Mouse (Mus musculus) heart, embryonic 15.5 days (tissue): Measurements from ENCODE around the gene Tmem126a. TPM values are rescaled to one million over a fixed set of nuclear protein-coding genes. Genes with fewer than 3 reads are reported as not detected.

ENCODE experiments used
- ATAC-seq: fragments of 200-750 bp; cut with Nextera tagmentation; replicated peaks from 2 replicates; pipeline ENCODE4 v1.8.0; 2017; ENCODE audit warnings: low read depth, moderate TSS enrichment; ENCODE audit not compliant: insufficient number of reproducible peaks, insufficient read depth, low FRiP score
- H3K27ac ChIP-seq: fragments of 300-500 bp; sonication (generic); 2 replicates; pipeline ENCODE4 v1.5.1; 2015; ENCODE audit warnings: mild to moderate bottlenecking, inconsistent platforms
- H3K27me3 ChIP-seq: fragments of 300-500 bp; sonication (generic); 2 replicates; pipeline ENCODE4 v1.6.1; 2015; ENCODE audit warnings: inconsistent platforms
- H3K36me3 ChIP-seq: fragments of 300-500 bp; sonication (generic); 2 replicates; pipeline ENCODE4 v1.6.1; 2015; ENCODE audit warnings: mild to moderate bottlenecking, inconsistent platforms
- H3K4me1 ChIP-seq: fragments of 300-500 bp; sonication (generic); replicated peaks from 2 replicates; pipeline ENCODE4 v1.6.1; 2015; ENCODE audit warnings: inconsistent platforms
- H3K4me2 ChIP-seq: fragments of 300-500 bp; sonication (generic); 2 replicates; pipeline ENCODE4 v1.6.1; 2015; ENCODE audit warnings: inconsistent platforms, mild to moderate bottlenecking, moderate library complexity
- H3K4me3 ChIP-seq: fragments of 300-500 bp; sonication (generic); 2 replicates; pipeline ENCODE4 v1.5.1; 2015; ENCODE audit warnings: mild to moderate bottlenecking, inconsistent platforms
- H3K9ac ChIP-seq: fragments of 300-500 bp; sonication (generic); 2 replicates; pipeline ENCODE4 v1.6.1; 2015; ENCODE audit warnings: mild to moderate bottlenecking, inconsistent platforms
- H3K9me3 ChIP-seq: fragments of 300-500 bp; sonication (generic); replicated peaks from 2 replicates; pipeline ENCODE4 v1.6.1; 2016; ENCODE audit warnings: inconsistent platforms
- WGBS: fragments of 180-500 bp; shearing (Covaris S2); methylation state at CpG from one replicate; pipeline ENCODE4 v1.1.7; 2015; ENCODE audit warnings: mixed read lengths; 5-methylcytosine and 5-hydroxymethylcytosine counted together
- polyA plus RNA-seq: library from polyadenylated mRNA; unstranded; fragments of >200 nt; fragmentation: Nextera tagmentation; extraction: Ambion mirVana; gene quantifications from 2 replicates; pipeline ENCODE4 v1.2.1, GENCODE M21; 2015

The Tmem126a gene
- polyA plus RNA-seq, result 104 and 119 TPM in 2 replicates

DNA sequence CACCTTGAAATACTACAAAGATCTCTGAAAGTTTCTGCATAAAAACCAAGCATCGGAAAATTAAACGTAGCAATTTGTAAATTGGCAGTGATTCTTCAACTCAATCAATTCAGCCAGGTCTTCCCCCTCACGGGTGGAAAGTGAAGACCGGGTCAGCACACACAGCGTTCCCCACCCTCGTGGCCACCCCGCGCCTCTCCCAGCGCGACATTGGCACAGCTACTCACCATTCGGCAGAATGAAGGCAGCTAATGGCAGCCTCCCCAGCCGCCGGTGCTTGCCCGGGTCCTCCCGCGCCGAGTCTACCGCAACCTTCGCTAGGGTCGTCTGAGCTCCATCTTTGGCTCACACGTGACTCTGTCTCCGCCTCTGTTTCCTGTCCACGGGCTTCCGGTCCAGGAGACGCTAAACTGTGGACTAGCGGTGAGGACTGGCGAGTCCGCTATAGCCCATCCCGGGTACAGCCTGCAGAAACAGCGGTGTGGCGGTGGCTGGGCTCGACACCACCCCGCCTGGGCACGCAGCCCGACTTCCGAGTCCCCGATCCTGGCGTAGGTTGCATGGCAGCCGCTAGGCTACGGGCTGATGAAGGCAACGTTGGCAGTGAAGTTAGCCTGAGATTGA lies at the start of gene Tmem126a:
TSS of gene Tmem126a (minus strand) at position 385 of the 624 bp plus-strand sequence.
- Histone ChIP-seq H3K4me1 (peaks cover 11% of the 10 kb centered on the region), H3K9ac (peak within 1 kb of the TSS; percentile 62), H3K36me3 (peaks cover 20% of the 10 kb centered on the region), H3K27ac (peak within 1 kb of the TSS; percentile 87), H3K4me2 (peak within 1 kb of the TSS; percentile 77), H3K4me3 (peak within 1 kb of the TSS; percentile 58), H3K9me3 (no peaks in the 10 kb centered on the region), H3K27me3 (peaks cover 6% of the 10 kb centered on the region)
- peak; percentile 97 for ATAC-seq
- under 1% methylated on average over 41 of the region's 41 CpGs for WGBS

DNA sequence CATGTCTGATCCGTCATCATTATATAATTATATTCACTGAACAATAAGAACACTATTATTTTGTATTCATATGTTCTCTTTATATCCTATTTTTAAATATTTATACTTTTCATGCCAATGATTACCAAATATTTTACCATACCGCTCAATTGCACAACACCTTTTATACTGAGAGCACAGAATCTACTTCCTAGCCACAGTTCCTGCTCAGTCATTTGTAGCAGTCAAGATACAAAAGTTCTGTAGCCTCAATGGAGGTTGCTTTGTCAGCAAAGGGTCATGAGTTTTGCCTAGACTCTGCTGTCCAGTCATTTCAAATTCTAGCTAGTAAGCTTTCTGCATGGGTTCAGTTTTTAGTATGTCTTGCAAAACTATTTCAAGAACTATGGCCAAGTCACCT lies 25.6 kb upstream of the Tmem126a start:
- Histone ChIP-seq H3K27ac (no peak overlapping the region), H3K9me3 (no peaks in the 10 kb centered on the region), H3K4me3 (no peak overlapping the region), H3K4me1 (no peaks in the 10 kb centered on the region), H3K4me2 (no peak overlapping the region), H3K36me3 (no peaks in the 10 kb centered on the region), H3K9ac (no peak overlapping the region), H3K27me3 (peaks cover 3% of the 10 kb centered on the region; the same call in 1 of the 2 replicates)
- WGBS, result 82% methylated on average over 2 of the region's 2 CpGs
- ATAC-seq, result no peak

DNA sequence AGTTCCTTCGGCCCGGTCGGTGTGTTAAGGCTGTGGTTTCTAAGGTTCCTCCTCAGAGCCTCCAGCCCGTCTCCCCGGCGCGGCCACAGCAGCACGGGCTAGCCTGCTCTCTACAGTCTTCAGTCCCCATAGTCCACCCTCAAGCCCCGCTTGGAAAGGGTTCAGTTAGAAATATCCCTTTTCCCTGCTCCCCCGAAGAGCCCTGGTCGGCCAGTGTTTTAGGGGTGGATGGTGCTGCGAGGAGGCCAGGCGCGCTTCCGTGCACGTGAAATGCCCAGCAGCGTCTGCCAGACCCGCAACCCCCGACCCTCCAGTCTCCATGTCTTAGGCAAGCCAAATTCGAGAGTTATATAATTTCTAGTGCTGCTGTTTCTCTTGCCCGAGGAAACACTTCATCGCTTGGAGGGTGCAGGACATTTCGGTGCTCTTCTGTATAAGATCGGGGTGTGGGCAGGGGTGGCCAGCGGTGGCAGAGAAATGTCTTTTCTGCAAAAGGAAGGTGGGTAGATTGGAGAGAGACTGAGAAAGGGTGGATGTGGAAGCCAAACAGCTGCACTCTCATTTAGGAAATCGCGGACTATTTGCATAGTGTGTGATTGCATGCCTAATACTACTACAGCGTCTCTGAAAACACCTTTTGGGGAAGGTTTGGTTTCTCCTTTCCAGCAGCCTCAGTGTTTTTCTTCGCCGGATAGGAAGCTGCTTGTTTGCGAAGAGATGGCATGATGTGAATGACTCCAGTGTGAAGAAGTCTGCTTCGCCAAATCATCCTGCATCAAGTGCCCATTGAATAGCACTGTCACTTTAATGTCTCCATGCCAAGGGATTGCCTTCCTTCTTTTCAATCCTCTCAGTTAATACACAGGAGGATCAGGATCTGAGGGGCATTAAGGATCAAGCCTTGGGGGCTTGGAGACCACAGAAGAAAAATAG lies 19.6 kb upstream of the Tmem126a start, which contains the start of gene Dlg2:
TSS of gene Dlg2 (plus strand) at position 360 of the 933 bp plus-strand sequence.
- Histone ChIP-seq H3K4me3 (peak within 1 kb of the TSS; percentile 71), H3K4me1 (peaks cover 15% of the 10 kb centered on the region), H3K36me3 (no peaks in the 10 kb centered on the region; the same call in 1 of the 2 replicates), H3K27me3 (peaks cover 3% of the 10 kb centered on the region), H3K9me3 (no peaks in the 10 kb centered on the region), H3K27ac (peak within 1 kb of the TSS; percentile 76), H3K4me2 (peak within 1 kb of the TSS; percentile 95), H3K9ac (peak within 1 kb of the TSS; percentile 73)
- 1% methylated on average over 32 of the region's 32 CpGs for WGBS
- ATAC-seq, result peak; percentile 51; the same call in 1 of the 2 replicates

DNA sequence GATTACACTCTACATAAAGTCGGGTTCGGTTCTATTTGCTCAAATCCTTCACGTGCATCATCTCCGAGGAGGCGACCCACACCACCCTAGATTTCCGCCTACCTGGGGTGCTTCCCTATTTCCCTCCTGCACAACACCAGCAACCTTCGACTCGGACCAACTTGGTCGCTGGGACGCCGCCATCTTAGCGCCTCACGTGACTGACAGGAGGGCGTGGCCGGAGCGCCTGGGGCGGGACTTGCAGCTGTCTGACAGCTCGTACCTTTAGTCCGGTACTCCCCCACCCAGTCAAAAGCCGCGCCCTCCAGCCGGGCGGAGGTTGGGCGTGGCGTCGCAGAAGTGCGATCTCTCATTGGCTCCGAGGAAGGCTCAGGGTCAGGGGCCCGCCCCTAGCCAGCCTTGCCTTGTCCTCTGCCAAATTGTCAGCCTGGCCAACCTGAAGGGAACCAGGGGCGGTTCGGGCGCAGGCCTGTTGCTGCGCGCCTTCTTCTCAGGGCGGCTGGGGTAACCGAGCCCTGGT lies 18.8 kb upstream of the Tmem126a start, which contains the start of gene Tmem126b:
TSS of gene Tmem126b (minus strand) at position 209 of the 520 bp plus-strand sequence.
- peak within 1 kb of the TSS; percentile 76 for H3K27ac ChIP-seq
- peak within 1 kb of the TSS; percentile 71 for H3K4me3 ChIP-seq
- no peaks in the 10 kb centered on the region; the same call in 1 of the 2 replicates for H3K36me3 ChIP-seq
- H3K27me3 ChIP-seq, result peaks cover 3% of the 10 kb centered on the region
- no peaks in the 10 kb centered on the region for H3K9me3 ChIP-seq
- under 1% methylated on average over 36 of the region's 36 CpGs for WGBS
- H3K4me2 ChIP-seq, result peak within 1 kb of the TSS; percentile 95
- peaks cover 15% of the 10 kb centered on the region for H3K4me1 ChIP-seq
- peak; percentile 100 for ATAC-seq
- H3K9ac ChIP-seq, result peak within 1 kb of the TSS; percentile 73

DNA sequence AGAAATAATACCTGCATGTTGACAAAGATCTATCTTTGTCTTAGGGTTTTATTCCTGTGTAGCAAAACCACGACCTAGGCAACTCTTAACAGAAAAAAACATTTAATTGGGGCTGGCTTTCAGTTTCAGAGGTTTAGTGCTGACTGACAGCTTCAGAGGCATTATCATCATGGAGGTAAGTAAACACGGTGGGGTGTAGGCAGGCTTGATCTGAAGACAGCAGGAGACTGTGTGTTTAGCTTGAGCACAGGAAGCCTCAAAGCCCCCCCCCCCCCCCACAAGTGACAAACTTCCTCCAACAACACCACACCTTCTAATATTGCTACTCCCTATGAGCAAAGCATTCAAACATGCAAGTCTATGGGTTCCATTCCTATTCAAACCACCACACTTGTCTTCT lies 16.5 kb upstream of the Tmem126a start:
- no peak for ATAC-seq

DNA sequence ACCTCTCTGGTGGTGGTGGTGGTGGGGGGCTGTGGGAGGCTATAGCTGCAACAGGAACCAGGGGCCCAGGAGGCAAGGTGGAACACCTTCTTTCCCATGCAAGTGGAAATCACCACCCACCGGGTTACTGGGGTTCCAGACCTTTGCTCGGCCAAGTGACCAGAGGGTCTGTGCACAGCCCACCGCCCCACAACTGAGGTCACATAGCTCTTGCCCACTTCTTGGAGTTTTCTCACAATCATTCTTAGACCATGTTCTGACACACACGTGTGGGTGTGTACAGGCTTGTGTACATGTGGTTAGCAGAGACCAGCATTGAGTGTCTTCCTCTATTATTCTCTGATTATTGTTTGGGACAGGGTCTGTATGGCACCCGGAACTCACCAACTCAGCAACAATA lies 4.4 kb upstream of the Tmem126a start:
- no peak overlapping the region for H3K9ac ChIP-seq
- H3K27ac ChIP-seq, result no peak overlapping the region
- ATAC-seq, result no peak
- H3K4me3 ChIP-seq, result no peak overlapping the region
- peaks cover 6% of the 10 kb centered on the region for H3K27me3 ChIP-seq
- H3K9me3 ChIP-seq, result no peaks in the 10 kb centered on the region
- no peaks in the 10 kb centered on the region for H3K36me3 ChIP-seq
- 90% methylated on average over 5 of the region's 5 CpGs for WGBS
- H3K4me1 ChIP-seq, result peaks cover 4% of the 10 kb centered on the region; the same call in 1 of the 2 replicates
- H3K4me2 ChIP-seq, result no peak overlapping the region

More for the DNA sequence above, 16.5 kb upstream of the Tmem126a start:
- Histone ChIP-seq H3K36me3 (peaks cover 16% of the 10 kb centered on the region), H3K4me2 (no peak overlapping the region), H3K9ac (no peak overlapping the region), H3K27ac (no peak overlapping the region), H3K9me3 (no peaks in the 10 kb centered on the region), H3K4me3 (no peak overlapping the region), H3K4me1 (peaks cover 15% of the 10 kb centered on the region), H3K27me3 (no peaks in the 10 kb centered on the region; the same call in none of the 2 replicates)
- WGBS, result 64% methylated on average over 2 of the region's 2 CpGs

DNA sequence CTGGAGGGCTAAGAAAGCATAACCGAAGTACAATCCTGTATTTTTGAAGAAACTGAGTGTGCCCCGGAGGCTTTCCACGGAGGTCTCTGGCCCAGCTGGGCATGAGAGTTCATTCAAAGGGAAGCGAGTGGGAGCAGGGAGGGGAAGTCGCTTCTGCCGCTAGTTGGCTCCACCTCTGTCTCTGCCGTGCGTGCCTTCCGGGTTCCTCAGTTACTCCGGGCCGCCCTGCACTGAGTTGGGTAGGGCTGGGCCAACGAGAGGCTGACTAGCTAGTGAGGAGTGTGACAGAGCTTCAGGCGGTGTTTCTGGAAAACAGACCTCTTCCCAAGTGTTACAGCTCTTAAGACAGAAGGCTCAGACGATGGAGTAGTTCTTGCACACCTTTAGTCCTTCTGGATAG lies 3.9 kb upstream of the Tmem126a start:
- Histone ChIP-seq H3K4me2 (0 out of 2 replicates have a peak overlapping the region, but pooled peaks have one; percentile 10), H3K27me3 (peaks cover 6% of the 10 kb centered on the region), H3K9ac (no peak overlapping the region), H3K9me3 (no peaks in the 10 kb centered on the region), H3K4me3 (no peak overlapping the region), H3K27ac (no peak overlapping the region), H3K4me1 (peaks cover 7% of the 10 kb centered on the region), H3K36me3 (no peaks in the 10 kb centered on the region)
- WGBS, result 12% methylated on average over 14 of the region's 14 CpGs
- ATAC-seq, result no peak

DNA sequence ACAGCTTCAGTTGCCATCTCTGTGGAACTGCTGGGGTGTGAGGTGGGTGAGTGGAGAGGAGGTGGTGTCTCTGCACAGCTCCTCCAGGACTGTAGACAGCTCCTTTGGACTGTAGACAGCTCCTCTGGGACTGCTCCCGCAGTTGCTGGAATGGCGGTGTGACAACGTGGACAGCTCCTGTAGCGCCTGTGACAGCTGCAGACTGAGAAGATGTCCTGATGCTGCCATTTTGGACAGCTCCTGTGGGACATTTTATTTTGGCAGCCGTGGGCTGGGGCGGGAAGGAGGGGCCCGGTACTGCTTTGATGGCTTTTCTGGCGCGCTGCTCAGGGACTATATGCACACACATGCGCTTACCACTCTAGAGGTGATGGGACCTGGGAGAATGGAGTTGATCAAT lies 3.3 kb upstream of the Tmem126a start:
- Histone ChIP-seq H3K27ac (no peak overlapping the region), H3K27me3 (peaks cover 6% of the 10 kb centered on the region), H3K4me2 (no peak overlapping the region), H3K9me3 (no peaks in the 10 kb centered on the region), H3K9ac (no peak overlapping the region), H3K36me3 (no peaks in the 10 kb centered on the region), H3K4me3 (no peak overlapping the region), H3K4me1 (peaks cover 11% of the 10 kb centered on the region)
- no peak for ATAC-seq
- WGBS, result 39% methylated on average over 10 of the region's 10 CpGs

DNA sequence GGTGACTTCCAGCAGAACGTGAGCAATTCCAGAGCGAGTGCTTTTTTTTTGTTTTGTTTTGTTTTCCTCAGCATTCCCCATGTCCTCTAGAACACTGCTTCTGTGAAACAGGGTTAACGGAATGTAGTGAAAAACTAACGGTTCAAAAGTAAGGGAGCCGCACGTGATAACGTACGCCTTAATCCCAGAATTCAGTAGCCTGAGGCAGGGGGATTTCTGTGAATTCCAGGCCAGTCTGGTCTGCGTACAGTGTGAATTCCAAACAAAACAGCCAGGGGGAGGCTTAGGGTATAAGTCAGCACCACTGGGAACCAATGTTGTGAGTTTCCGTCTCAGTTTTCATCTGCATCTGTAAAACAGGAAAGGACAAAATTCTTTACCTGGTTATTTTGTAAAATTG lies 488 bp upstream of the Tmem126a start:
- H3K9ac ChIP-seq, result peak overlapping the region; percentile 62
- H3K36me3 ChIP-seq, result peaks cover 14% of the 10 kb centered on the region
- peak overlapping the region; percentile 87 for H3K27ac ChIP-seq
- peaks cover 11% of the 10 kb centered on the region for H3K4me1 ChIP-seq
- ATAC-seq, result peak; percentile 58
- peak overlapping the region; percentile 77 for H3K4me2 ChIP-seq
- H3K4me3 ChIP-seq, result peak overlapping the region; percentile 58
- WGBS, result 10% methylated on average over 10 of the region's 10 CpGs
- H3K27me3 ChIP-seq, result peaks cover 6% of the 10 kb centered on the region
- no peaks in the 10 kb centered on the region for H3K9me3 ChIP-seq

DNA sequence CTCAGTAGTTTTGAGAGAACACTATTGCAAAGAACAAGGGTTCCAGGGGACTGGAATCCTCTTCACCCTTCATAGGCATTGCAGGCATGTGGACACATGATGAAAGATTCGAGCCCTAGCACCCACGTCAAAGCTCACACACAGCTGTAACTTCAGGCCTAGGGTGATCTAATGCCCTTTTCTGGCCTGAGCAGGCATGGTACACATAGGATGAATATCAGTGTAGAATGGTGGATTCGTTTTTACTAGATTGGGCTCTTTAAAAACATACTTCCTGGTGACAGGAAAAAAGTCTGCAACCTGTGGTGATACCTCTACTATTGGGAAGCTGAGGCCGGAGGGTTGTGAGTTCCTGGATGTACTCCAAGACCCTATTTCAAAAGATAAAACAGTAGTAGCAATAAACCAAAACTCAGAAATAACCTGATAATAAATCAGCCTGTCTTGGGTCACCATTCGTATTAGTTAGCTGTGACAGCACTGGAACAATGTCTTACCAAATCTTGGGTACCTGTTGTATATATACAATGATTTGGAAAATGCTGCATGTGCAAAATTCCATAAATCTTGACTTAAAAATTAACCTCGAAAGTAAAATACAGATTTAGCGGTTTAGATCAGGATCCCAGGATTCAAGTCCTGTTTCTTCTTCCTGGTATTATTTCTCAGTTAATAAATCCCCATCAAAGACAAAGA lies 732 bp downstream of the Tmem126a start:
- peaks cover 6% of the 10 kb centered on the region for H3K27me3 ChIP-seq
- peak overlapping the region; percentile 62 for H3K9ac ChIP-seq
- peak overlapping the region; percentile 58 for H3K4me3 ChIP-seq
- no peaks in the 10 kb centered on the region for H3K9me3 ChIP-seq
- H3K27ac ChIP-seq, result peak overlapping the region; percentile 87
- ATAC-seq, result no peak
- H3K4me1 ChIP-seq, result peaks cover 11% of the 10 kb centered on the region
- peaks cover 26% of the 10 kb centered on the region for H3K36me3 ChIP-seq
- H3K4me2 ChIP-seq, result peak overlapping the region; percentile 77
- 13% methylated on average over 7 of the region's 7 CpGs for WGBS
